Mouse (Mus musculus) heart, embryonic 14.5 days (tissue): Measurements from ENCODE around the gene Tcf20. TPM values are rescaled to one million over a fixed set of nuclear protein-coding genes. Genes with fewer than 3 reads are reported as not detected.
A peak's percentile ranks its signal among the peaks of the same experiment; 100 is the strongest.

Experiments
- ATAC-seq: fragments of 200-750 bp; cut with Nextera tagmentation; 2 replicates; pipeline ENCODE4 v1.8.0; 2017; ENCODE audit warnings: low read depth, moderate TSS enrichment; ENCODE audit not compliant: insufficient number of reproducible peaks, insufficient read depth, low FRiP score
- H3K27ac ChIP-seq, 2 experiments: fragments of 200-500 bp in 1 of 2; fragments of 300-500 bp in 1 of 2; sonication (generic) in 1 of 2; replicated peaks in 1 of 2; 2 replicates each; pipeline ENCODE4 v1.5.1; 2012 to 2014; ENCODE audit warnings: low read depth in 2 of 2, low read length in 2 of 2, control low read depth in 1 of 2, mild to moderate bottlenecking in 1 of 2, mixed read lengths in 1 of 2; ENCODE audit not compliant: control insufficient read depth in 1 of 2, insufficient read depth in 1 of 2
- H3K27me3 ChIP-seq: fragments of 300-500 bp; sonication (generic); 2 replicates; pipeline ENCODE4 v1.6.1; 2014; ENCODE audit warnings: mild to moderate bottlenecking, low read length, control low read depth; ENCODE audit not compliant: control insufficient read depth, insufficient read depth
- H3K36me3 ChIP-seq: fragments of 300-500 bp; sonication (generic); 2 replicates; pipeline ENCODE4 v1.6.1; 2014; ENCODE audit warnings: mild to moderate bottlenecking, control low read depth, low read length, mixed read lengths; ENCODE audit not compliant: control insufficient read depth, insufficient read depth
- H3K4me1 ChIP-seq, 2 experiments: fragments of 200-500 bp in 1 of 2; fragments of 300-500 bp in 1 of 2; sonication (generic) in 1 of 2; 2 replicates each; pipeline ENCODE4 v1.6.1; 2012 to 2014; ENCODE audit warnings: low read length in 2 of 2, control low read depth in 1 of 2, mixed read lengths in 1 of 2; ENCODE audit not compliant: control insufficient read depth in 2 of 2, insufficient read depth in 2 of 2
- H3K4me2 ChIP-seq: fragments of 300-500 bp; sonication (generic); 2 replicates; pipeline ENCODE4 v1.6.1; 2014; ENCODE audit warnings: mild to moderate bottlenecking, low read length
- H3K4me3 ChIP-seq, 2 experiments: fragments of 200-500 bp in 1 of 2; fragments of 300-500 bp in 1 of 2; sonication (generic) in 1 of 2; 2 replicates each; pipeline ENCODE4 v1.5.1; 2012 to 2014; ENCODE audit warnings: low read length in 2 of 2, mild to moderate bottlenecking in 2 of 2, control low read depth in 1 of 2, low read depth in 1 of 2, moderate library complexity in 1 of 2; ENCODE audit not compliant: control insufficient read depth in 1 of 2, insufficient read depth in 1 of 2
- H3K9ac ChIP-seq: fragments of 300-500 bp; sonication (generic); 2 replicates; pipeline ENCODE4 v1.6.1; 2014; ENCODE audit warnings: mild to moderate bottlenecking, low read length
- H3K9me3 ChIP-seq: fragments of 300-500 bp; sonication (generic); 2 replicates; pipeline ENCODE4 v1.6.1; 2016; ENCODE audit warnings: low read length, control low read depth; ENCODE audit not compliant: control insufficient read depth
- WGBS: fragments of 180-500 bp; shearing (Covaris S2); extraction: QIAGEN DNeasy Blood & Tissue Kit; methylation state at CpG from one replicate; pipeline ENCODE4 v1.1.7; 2014; 5-methylcytosine and 5-hydroxymethylcytosine counted together
- polyA plus RNA-seq: library from polyadenylated mRNA; unstranded; fragments of >200 nt; fragmentation: Nextera tagmentation; extraction: Ambion mirVana; gene quantifications from 2 replicates; pipeline ENCODE4 v1.2.1, GENCODE M21; 2014

Tcf20 gene
- polyA plus RNA-seq, 1 experiment from 2014 or later, result 7.2 TPM

- ATAC-seq, result no peak
- Histone ChIP-seq H3K27me3 (0 out of 2 replicates have a peak, but pooled peaks cover 4% of the 10 kb centered on the region), H3K4me1 (peaks cover 22 to 37% of the 10 kb centered on the region in 2 experiments), H3K36me3 (no peaks in the 10 kb centered on the region), H3K4me3 (no peak overlapping the region), H3K27ac (no peak overlapping the region), H3K4me2 (no peak overlapping the region), H3K9me3 (no peaks in the 10 kb centered on the region), H3K9ac (no peak overlapping the region)
- WGBS, result 67% methylated on average over 8 of the region's 8 CpGs
Measured at GRCm38 (mm10) chr15:83026129-83026528, 38.5 kb upstream of the Tcf20 start.

- WGBS, result 15% methylated on average over 25 of the region's 25 CpGs
- H3K9ac ChIP-seq, result no peak overlapping the region
- H3K27ac ChIP-seq, result no peak overlapping the region
- no peak overlapping the region for H3K4me3 ChIP-seq
- 0 out of 2 replicates have a peak, but pooled peaks cover 4% of the 10 kb centered on the region for H3K27me3 ChIP-seq
- H3K4me2 ChIP-seq, result peak overlapping the region; percentile 47
- ATAC-seq, result no peak
- no peaks in the 10 kb centered on the region for H3K9me3 ChIP-seq
- no peaks in the 10 kb centered on the region for H3K36me3 ChIP-seq
- peaks cover 19 to 31% of the 10 kb centered on the region in 2 experiments for H3K4me1 ChIP-seq
Measured at GRCm38 (mm10) chr15:83025041-83025760, 37.5 kb upstream of the Tcf20 start.

- H3K36me3 ChIP-seq, result no peaks in the 10 kb centered on the region
- no peak overlapping the region for H3K9ac ChIP-seq
- H3K4me1 ChIP-seq, result peaks cover 16 to 25% of the 10 kb centered on the region in 2 experiments
- H3K27ac ChIP-seq, result no peak overlapping the region
- H3K27me3 ChIP-seq, result 0 out of 2 replicates have a peak, but pooled peaks cover 4% of the 10 kb centered on the region
- WGBS, result 37% methylated on average over 8 of the region's 8 CpGs
- ATAC-seq, result no peak
- no peak overlapping the region for H3K4me3 ChIP-seq
- no peak overlapping the region for H3K4me2 ChIP-seq
- 0 out of 2 replicates have a peak, but pooled peaks cover 2% of the 10 kb centered on the region for H3K9me3 ChIP-seq
Measured at GRCm38 (mm10) chr15:83022947-83023346, 35.3 kb upstream of the Tcf20 start.

- peak overlapping the region; percentile 48 for H3K4me2 ChIP-seq
- WGBS, result 21% methylated on average over 15 of the region's 15 CpGs
- ATAC-seq, result peak; percentile 81
Measured at GRCm38 (mm10) chr15:83010990-83011664, 23.5 kb upstream of the Tcf20 start.

GRCm38 (mm10) chr15:83010423-83010822, 22.8 kb upstream of the Tcf20 start:
- Histone ChIP-seq H3K4me2 (peak overlapping the region; percentile 48; the same call in 1 of the 2 replicates), H3K27me3 (peaks cover 8% of the 10 kb centered on the region; the same call in 1 of the 2 replicates), H3K27ac (peak overlapping the region; percentile 71 to 76), H3K36me3 (no peaks in the 10 kb centered on the region), H3K9ac (peak overlapping the region; percentile 32), H3K9me3 (no peaks in the 10 kb centered on the region), H3K4me3 (no peak overlapping the region), H3K4me1 (peaks cover 27 to 32% of the 10 kb centered on the region in 2 experiments)
- 27% methylated on average over 8 of the region's 8 CpGs for WGBS
- no peak for ATAC-seq

More at GRCm38 (mm10) chr15:83010990-83011664, 23.5 kb upstream of the Tcf20 start:
- H3K4me1 ChIP-seq, result peaks cover 27 to 32% of the 10 kb centered on the region in 2 experiments
- H3K27me3 ChIP-seq, result peaks cover 8% of the 10 kb centered on the region; the same call in 1 of the 2 replicates
- no peaks in the 10 kb centered on the region for H3K9me3 ChIP-seq
- peak overlapping the region; percentile 71 to 76 for H3K27ac ChIP-seq
- peak overlapping the region; percentile 32 for H3K9ac ChIP-seq
- H3K36me3 ChIP-seq, result no peaks in the 10 kb centered on the region
- no peak overlapping the region for H3K4me3 ChIP-seq

GRCm38 (mm10) chr15:83009532-83009931, 21.9 kb upstream of the Tcf20 start:
- Histone ChIP-seq H3K27me3 (peaks cover 4% of the 10 kb centered on the region; the same call in 1 of the 2 replicates), H3K4me2 (no peak overlapping the region), H3K9me3 (no peaks in the 10 kb centered on the region), H3K27ac (no peak overlapping the region), H3K4me3 (no peak overlapping the region), H3K36me3 (no peaks in the 10 kb centered on the region), H3K4me1 (peaks cover 27 to 32% of the 10 kb centered on the region in 2 experiments), H3K9ac (no peak overlapping the region)
- WGBS, result 84% methylated on average over 6 of the region's 6 CpGs
- no peak for ATAC-seq

GRCm38 (mm10) chr15:83008761-83009423, 21.2 kb upstream of the Tcf20 start:
- WGBS, result 74% methylated on average over 13 of the region's 13 CpGs
- no peak for ATAC-seq
- H3K9ac ChIP-seq, result no peak overlapping the region

More at GRCm38 (mm10) chr15:83008761-83009423, 21.2 kb upstream of the Tcf20 start:
- Histone ChIP-seq H3K4me2 (no peak overlapping the region), H3K27ac (no peak overlapping the region), H3K4me3 (no peak overlapping the region), H3K4me1 (peaks cover 27 to 32% of the 10 kb centered on the region in 2 experiments), H3K27me3 (peaks cover 4% of the 10 kb centered on the region; the same call in 1 of the 2 replicates), H3K9me3 (no peaks in the 10 kb centered on the region), H3K36me3 (no peaks in the 10 kb centered on the region)
